Mouse (Mus musculus) layer of hippocampus, adult 9-11 months (tissue): ENCODE results near the gene Hist1h2bb.
"Not testable (repeated sequence)": the region's sequence is repeated elsewhere in the genome, so short reads cannot be mapped to it uniquely, and the experiment has no call there.

ENCODE experiments used
- DNase-seq: peaks from one replicate; pipeline ENCODE4 v3.0.0; 2022

Gene Hist1h2bb

GRCm38 (mm10) chr13:23766772-23767171 lies 20.2 kb downstream of the Hist1h2bb start:
- DNase-seq, result no peak

DNA sequence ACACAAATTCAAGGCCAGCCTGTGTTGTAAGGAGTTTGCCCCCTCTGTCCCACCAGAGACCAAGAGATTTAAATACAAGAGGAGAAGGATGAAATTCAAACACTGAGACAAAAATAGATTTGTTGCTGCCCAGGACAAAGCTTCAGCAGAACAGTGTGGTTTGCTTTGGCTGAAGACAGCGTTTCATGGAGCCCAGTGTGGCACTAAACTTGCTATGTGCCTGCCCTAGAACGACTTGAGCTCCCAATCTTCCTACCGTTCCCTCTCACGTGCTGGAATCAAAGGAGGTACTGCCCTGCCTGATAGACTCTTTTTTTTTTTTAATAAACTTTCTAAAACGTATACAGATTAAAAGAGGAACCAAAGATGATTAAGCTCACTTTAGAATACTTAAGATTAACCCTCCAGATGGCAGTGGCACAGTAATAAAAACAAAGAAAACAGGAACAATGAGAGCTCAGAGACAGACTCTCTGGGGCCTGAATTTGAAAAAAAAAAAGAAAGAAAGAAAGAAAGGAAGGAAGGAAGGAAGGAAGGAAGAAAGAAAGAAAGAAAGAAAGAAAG lies 22.4 kb downstream of the Hist1h2bb start:
- no peak for DNase-seq

GRCm38 (mm10) chr13:23769613-23770012 lies 23.1 kb downstream of the Hist1h2bb start, which contains the start of gene Trim38:
TSS of gene Trim38 (plus strand) at chr13:23769913.
- DNase-seq, result not testable (repeated sequence)

DNA sequence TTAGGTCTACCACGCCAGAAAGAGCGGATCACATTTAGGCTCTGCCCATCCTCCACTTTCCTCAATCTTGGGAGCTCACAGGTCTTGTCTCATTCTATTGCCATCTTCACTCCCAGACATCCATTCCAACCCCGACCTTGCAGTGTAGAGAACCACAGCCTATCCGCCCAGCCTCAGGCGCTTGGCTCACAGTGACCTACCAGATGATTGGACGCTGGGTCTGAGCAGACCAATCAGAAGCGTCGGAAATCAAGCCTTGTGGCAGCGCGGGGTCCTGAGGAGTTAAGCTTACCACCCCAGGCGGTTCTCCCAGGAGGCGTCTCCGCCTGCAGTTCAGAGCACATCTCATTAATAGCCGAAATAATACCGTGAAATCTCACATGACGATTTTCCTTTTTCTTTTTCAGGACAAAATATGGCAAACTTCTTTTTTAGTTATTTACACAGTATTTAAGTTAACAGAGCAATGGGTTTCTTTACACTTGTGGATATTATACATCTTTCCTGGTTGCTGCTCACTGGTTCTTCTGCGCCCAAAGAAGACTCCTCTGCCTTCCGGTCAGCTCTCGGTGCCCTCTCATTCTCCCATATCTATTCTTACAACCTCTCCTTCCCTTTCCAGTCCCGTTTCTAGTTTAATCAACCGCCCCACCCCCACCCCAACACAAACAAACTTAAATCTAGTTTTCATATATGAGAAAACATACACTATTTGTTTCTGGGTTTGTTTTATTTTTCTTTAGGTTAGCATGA lies 26.2 kb downstream of the Hist1h2bb start:
- DNase-seq, result peak; percentile 49

DNA sequence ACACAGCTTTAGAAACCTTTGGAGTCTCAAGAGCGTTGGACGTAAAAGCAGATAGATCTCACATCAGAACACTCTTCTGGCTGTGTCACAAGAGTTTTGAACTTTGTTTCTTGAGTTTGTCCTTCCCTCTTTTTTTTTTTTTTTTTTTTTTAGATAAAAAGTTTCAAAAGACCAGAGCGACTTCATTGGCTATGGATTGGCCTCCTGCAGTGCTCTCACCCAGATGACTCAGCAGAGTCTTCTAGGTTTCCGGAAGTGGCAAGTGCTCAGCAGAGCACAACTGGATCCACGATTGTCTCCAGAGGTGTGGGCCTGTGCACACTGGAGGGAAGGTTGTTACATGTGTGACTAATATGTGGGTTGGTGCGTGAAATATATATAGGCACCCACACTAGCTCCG lies 31.8 kb downstream of the Hist1h2bb start:
- DNase-seq, result no peak

DNA sequence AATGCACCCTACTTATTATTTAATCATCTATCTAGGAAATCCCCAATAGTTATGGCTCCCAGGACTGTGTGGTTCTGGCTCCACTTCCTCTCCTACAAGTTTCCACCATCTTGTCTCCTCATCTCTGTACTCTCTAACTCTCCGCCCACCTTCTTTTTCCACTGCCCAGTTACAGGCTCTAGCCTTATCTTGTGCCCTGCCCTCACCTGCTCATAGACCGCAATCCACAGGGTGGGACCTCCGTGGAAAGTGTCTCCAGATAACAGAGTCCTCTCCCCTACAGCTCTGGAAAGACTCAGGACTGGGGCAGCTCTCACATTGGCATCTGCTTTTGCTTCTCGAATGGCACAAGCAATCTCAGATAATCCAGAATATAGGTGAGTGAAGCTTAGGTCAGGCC lies 32.5 kb downstream of the Hist1h2bb start:
- no peak for DNase-seq

DNA sequence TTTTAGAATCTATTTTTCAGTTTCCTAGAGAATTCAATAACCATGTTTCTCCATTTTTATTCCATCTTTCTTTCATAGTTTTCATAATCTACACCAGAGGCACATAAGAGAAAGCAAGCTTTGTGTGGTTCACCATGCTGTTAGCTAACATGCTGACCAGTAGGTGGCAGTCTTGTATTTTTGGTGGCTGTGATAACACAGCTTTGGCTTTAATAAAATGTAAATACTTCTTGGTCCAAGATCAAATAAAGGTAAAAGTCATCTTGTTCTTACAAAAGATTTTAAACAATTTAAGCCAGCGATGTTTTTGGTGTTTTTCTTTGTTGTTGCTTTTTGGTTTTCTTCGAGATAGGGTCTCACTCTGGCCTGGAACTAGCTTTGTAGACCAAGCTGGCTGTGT lies 46.0 kb downstream of the Hist1h2bb start:
- DNase-seq, result peak; percentile 23
